Mouse (Mus musculus) thymus, postnatal 0 days (tissue): Measurements from ENCODE around the gene Slc39a11. TPM values are rescaled to one million over a fixed set of nuclear protein-coding genes. Genes with fewer than 3 reads are reported as not detected.

Experiments used
- DNase-seq: peaks from one replicate; pipeline ENCODE4 v3.0.0-alpha.2; 2015; ENCODE audit warnings: low spot score
- polyA plus RNA-seq: library from polyadenylated mRNA; unstranded; fragments of >200 nt; fragmentation: Nextera tagmentation; extraction: Ambion mirVana; gene quantifications from 2 replicates; pipeline ENCODE4 v1.2.1, GENCODE M21; 2015

Gene Slc39a11
- polyA plus RNA-seq, 1 experiment from 2014 or later, result 19.4 TPM

DNA sequence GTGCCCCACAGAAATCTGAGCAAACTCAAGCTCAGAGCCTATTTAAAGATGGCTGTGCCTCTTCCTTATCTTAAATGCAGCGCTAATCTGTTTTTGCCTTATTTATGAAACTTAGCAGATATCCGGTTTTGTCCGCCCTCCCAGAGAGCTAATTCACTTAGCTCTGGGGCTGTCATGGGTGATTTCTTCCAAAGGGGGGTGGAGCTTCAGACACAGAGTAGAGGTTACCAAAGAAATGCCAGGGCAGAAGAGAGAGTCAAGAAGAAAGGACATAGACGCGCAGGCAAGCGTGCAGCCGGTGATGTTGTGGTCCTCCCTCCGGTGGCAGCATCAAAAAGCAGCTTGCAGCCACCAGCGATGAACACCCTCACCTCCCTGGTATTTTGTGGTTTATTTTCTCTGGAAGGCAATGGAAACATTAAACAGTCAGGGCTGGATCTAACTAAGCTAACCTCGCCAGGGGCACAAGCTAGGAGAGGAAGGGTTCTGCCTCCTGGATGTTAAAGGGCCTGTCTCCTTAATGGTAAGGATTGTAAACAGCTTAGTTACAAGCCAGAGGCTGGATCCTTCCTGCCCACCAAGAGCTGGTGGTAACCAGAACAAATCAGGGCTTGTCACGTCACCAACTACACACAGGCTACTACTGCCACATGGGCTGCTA, 103.5 kb downstream of the Slc39a11 start:
- peak; percentile 16 for DNase-seq

GRCm38 (mm10) chr11:113544017-113544640, 105.8 kb downstream of the Slc39a11 start:
- peak; percentile 38 for DNase-seq

GRCm38 (mm10) chr11:113541073-113541472, 108.8 kb downstream of the Slc39a11 start:
- no peak for DNase-seq

DNA sequence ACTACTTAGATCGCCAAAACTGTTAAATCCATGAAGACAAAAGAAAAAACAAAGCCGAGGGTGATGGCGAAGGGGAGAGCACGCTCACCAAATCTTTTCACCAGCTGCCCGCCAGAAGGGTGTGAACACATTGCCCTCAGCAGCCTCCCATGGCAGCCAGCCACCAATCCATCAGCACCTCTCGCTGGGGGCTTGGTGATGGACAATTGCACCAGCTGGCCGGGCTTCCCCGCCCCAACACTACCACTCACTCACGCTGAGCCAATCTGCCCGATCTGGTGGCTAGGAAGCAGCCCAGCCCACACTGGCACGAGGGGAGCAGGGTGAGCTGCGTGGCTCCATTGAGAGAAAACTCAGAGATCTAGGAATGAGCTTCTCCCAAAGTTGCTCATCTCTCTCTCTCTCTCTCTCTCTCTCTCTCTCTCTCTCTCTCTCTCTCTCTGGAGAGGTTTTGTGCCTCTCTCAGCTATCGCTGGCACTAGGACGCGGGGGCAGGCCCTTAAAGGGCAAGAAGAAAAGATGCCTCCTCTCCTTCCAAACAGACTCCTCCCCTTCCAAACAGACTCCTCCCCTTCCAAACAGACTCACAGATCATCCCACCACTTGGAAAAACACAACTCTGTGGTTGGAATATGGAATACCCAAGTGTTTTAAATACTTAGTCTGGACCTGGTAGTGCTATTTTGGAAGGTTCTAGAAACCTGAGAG, 110.2 kb downstream of the Slc39a11 start:
- DNase-seq, result no peak

DNA sequence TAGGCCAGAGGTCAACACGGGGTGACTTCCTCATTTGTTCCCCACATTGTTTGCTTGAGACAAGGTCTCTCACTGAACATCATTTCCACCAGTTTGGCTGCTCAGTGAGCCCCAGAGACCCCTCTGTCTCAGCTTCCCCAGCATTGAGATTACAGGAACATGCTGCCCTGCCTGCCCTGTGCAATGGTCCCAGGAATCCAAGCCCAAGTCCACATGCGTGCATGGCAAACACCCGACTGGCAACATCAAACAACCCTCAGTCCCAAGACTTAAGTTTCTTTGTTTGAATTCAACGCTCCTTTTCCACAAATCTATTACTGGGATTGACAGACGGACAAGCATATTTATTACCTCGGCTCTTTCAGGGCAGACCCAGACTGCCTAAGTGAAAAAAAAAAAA, 110.8 kb downstream of the Slc39a11 start:
- no peak for DNase-seq

GRCm38 (mm10) chr11:113538406-113538917, 111.4 kb downstream of the Slc39a11 start:
- DNase-seq, result no peak

DNA sequence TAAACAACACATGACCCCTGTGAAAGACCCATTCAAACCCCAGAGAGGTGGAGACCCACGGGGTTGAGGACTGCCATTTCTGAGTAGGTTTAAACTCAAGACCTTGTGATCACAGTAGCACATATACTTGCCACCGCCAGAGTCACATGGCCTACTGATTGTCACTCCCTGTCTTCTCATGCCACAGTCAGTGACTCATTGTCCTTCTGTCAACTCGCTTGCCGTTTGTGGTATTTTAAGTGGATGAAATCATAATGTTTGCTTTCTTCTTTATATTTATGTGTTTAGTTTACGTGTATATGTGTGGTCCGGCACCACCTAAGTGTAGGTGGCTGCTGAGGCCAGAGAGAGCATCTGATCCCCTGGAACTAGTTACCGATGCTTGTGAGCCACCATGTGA, 112.2 kb downstream of the Slc39a11 start:
- DNase-seq, result no peak

DNA sequence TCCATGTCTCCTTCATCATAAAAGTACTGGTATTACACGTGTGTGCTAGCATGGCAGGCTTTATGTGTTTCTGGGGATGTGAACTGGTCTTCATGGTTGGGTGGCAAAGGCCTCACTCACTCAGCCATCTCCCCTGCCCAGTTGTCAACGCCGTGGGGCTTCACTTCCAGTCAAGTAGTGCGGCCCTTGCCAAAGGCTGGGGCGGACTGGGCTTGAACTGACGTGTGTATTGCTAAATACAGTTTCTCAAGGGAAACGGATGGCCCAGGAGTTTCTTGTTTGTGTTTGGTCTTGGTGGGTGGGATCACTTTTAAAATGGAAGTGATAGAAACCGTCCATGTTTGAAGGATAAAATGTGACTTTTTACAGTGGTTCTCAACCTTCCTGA, 112.7 kb downstream of the Slc39a11 start:
- DNase-seq, result no peak

DNA sequence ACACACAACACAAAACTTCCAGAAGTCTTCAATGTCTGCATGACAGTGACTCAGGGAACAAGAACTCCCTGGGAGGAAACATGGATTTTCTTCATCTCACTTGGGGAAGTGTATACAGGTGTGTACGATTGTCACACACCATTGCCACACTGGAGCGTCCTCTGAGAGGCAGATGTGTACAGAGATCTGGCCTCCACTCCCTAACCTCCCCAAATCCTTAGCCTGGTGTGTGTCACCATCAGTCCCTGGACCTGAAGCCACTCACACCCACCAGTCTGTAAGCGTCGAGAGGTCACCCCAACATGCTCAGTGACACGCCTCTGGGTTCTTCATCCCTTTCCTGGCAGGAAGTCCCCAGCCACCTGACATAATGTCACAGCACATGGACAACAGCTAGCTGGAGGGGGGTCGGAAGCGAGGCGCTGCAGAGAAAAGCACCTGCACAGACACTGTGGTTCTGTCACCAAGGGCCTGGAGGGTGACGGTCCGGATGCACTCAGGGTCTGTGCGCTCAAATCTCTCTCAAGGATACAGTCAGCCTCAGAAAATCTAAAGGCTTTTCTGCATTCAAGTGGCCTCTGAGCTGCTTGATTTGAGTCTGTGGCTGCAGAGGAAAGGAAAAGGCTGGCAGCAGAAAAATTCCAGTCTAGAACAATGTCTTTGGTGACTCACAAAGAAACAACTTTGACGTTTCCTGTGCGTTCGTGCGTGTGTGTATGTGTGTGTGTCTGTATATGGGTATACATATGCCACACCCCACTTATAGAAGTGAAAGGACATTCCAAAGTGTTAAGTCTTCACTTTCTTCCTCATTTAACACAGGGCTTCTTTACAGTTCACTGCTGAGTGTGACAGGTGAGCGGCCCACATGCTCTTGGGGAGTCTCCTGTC, 113.3 kb downstream of the Slc39a11 start:
- peak; percentile 62 for DNase-seq

GRCm38 (mm10) chr11:113534341-113534740, 115.5 kb downstream of the Slc39a11 start:
- no peak for DNase-seq

DNA sequence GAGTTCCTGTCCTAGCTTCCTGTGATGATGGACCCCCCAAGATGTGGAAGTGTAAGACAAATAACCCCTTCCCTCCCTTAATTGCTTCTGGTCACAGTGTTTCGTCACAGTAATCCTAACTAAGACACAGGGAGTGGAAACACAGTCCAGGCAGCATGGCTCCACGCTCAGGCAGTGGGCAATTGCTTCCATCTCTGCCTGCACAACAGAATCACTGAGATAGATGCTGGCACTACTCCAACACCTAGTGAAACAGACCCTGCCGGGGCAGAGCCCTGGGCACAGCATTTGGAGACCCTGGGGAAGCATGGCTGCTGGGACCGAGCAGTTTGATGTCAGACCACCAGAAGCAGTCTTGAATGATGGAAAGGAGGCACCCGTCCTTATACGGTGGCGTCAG, 115.9 kb downstream of the Slc39a11 start:
- DNase-seq, result no peak

- DNase-seq, result no peak
These were observed 121.5 kb downstream of the Slc39a11 start for GRCm38 (mm10) chr11:113528391-113528790.

DNA sequence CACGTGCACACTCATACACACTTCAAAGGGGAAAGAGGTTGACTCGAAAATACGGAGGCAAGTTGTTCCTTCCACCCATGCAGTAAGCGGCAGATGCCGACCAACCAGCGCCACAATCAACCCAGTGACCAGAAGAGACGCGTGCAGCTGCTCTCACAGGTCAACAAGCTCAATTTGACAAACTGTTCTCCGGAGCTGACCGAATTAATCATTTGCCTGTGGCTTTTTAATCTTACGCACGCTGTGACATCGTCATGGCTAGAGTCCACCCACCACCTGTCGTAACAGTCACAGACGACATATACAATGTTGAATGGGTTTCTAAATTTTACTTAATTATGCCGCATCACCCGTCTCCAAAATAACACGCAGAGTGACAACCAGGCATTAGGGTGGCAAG, 124.1 kb downstream of the Slc39a11 start:
- DNase-seq, result no peak

DNA sequence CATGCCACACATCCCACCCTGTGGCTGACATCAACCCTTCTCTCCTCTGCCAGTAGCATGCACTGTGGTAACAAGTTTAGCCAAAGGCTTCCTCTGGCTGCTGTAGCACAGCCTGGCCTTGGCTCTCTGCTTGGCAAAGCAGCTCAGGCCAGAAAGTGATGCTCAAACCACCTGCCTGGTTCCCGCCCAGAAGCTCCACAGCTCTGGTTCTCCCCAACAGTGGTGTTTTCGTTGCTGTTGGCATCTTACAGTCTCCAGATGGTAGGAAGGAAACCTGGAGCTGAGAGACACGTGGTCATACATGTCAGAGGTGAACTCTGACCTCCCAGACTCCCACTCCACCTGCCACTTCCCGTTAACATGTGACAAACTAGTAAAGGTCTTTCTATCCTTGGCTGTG, 127.2 kb downstream of the Slc39a11 start:
- no peak for DNase-seq

GRCm38 (mm10) chr11:113521469-113522190, 128.2 kb downstream of the Slc39a11 start:
- no peak for DNase-seq

DNA sequence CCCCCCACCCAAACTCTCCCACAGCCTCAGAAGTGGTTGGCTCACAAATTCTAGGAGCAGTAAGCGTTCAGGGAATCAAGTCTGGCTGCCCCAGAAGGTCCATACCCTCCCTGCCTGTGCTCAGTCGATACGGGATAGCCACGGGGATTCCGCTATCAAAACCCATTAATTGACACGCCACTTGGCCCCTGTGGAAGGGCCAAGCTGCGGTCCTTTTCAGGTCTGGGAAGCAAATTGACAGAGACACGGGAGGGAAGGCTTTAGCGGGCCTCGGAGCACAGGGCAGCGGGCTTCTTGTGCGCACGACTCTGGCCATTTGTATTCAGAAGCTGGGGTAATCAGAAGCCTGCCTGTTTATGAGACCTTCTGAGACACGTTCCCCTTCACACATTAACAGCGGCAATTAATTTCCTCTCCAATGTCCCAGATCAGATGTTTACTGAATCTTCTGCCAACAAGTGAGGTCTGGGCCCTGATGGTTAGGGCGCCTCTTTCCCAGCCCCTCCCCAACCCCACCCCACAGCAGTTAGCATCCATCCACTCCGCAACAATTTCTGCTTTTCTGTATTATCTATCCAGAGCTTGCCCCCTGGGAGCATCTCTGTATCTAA, 128.9 kb downstream of the Slc39a11 start:
- DNase-seq, result no peak

DNA sequence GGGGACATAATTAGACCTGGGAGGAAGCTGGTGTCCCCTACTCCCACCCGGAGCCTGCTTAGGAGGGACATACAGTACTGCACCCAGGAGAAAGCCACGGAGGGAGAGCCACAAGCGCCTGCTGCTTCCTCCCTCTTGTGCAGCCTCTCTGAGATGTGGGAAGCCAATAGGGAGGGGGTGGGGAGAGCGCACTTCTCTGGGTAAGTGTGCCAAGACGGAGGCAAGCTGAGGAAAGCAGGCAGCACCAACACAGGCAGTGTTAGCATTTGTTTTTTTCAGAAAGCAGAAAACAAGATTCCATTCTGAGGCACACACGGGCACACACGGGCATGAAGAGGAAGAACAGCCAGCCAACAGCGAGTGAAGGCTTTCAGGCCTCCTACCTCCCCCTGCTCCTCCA, 129.5 kb downstream of the Slc39a11 start:
- peak; percentile 16 for DNase-seq

DNA sequence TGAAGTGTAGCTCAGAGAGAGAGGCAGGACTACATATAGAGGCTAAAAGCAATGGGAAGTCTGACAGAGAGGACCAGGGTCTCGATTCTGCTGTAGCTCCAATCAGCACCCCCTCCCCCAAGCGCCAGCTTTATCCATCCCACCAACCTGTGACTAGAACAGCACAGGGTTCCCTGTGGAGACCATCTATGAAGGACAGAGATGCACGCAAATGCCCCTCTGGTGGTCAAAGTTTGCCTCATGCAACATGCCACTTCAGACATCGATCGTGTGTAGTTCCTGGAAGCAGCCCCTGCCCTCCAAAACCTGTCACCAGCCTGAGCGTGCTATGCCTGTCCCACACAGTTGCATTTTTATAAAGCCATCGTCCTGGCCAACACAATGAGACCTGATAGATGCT, 129.9 kb downstream of the Slc39a11 start:
- DNase-seq, result no peak

DNA sequence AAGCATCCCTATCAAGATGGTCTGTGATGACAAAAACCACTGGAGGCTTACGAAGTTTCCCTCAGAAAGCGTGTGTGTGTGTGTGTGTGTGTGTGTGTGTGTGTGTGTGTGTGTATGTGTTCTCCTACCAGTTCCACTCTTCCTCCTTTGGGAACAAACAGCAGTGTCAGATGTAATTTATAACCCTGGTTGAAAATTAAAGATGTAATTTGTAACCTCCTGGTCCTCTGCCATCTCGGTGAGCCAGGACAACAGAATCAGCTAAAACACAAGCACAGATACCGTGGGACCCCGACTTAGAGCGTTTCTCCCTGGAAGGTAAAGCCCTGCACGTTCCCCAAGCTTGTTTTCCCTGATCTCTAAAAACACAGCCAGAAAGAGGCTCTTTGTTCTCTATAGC, 131.7 kb downstream of the Slc39a11 start:
- DNase-seq, result no peak

DNA sequence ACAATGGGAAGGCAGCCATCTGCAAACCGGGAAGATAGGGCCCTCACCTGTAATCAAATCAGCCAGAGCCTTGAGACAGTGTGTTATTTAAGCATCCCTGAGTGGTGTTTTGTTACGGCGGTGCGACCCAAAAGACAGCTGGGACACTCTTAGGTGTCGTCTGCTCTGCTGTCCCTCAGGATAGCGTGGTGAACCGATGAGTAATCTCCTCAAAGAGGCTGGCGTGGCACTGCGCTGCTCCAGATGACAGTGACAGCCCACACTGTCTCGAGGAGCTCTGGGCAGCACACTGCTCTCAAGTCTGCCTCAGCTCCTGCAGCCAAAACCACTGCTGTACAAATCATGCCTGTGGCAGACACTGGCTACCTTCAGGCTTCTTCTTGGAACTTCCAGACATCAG, 133.7 kb downstream of the Slc39a11 start:
- no peak for DNase-seq
